Mouse (Mus musculus) neural tube, embryonic 15.5 days (tissue): ENCODE measurements around the gene Usp11. TPM values are rescaled to one million over a fixed set of nuclear protein-coding genes. Genes with fewer than 3 reads are reported as not detected.
"Not testable (repeated sequence)": the region's sequence is repeated elsewhere in the genome, so short reads cannot be mapped to it uniquely, and the experiment has no call there.

ENCODE experiments used
- ATAC-seq: fragments of 200-750 bp; cut with Nextera tagmentation; 2 replicates; pipeline ENCODE4 v1.8.0; 2017; ENCODE audit warnings: mild to moderate bottlenecking, moderate TSS enrichment, moderate library complexity; ENCODE audit not compliant: low FRiP score
- H3K27ac ChIP-seq: fragments of 300-500 bp; sonication (generic); replicated peaks from 2 replicates; pipeline ENCODE4 v1.5.1; 2015; ENCODE audit warnings: mild to moderate bottlenecking, inconsistent platforms
- H3K27me3 ChIP-seq: fragments of 300-500 bp; sonication (generic); replicated peaks from 2 replicates; pipeline ENCODE4 v1.6.1; 2015; ENCODE audit warnings: inconsistent platforms
- H3K36me3 ChIP-seq: fragments of 300-500 bp; sonication (generic); 2 replicates; pipeline ENCODE4 v1.6.1; 2015; ENCODE audit warnings: inconsistent platforms
- H3K4me1 ChIP-seq: fragments of 300-500 bp; sonication (generic); 2 replicates; pipeline ENCODE4 v1.6.1; 2015; ENCODE audit warnings: inconsistent platforms
- H3K4me2 ChIP-seq: fragments of 300-500 bp; sonication (generic); 2 replicates; pipeline ENCODE4 v1.6.1; 2015; ENCODE audit warnings: inconsistent platforms, mild to moderate bottlenecking, moderate library complexity
- H3K4me3 ChIP-seq: fragments of 300-500 bp; sonication (generic); replicated peaks from 2 replicates; pipeline ENCODE4 v1.5.1; 2015; ENCODE audit warnings: mild to moderate bottlenecking, inconsistent platforms
- H3K9ac ChIP-seq: fragments of 300-500 bp; sonication (generic); replicated peaks from 2 replicates; pipeline ENCODE4 v1.6.1; 2015; ENCODE audit warnings: mild to moderate bottlenecking, inconsistent platforms
- H3K9me3 ChIP-seq: fragments of 300-500 bp; sonication (generic); replicated peaks from 2 replicates; pipeline ENCODE4 v1.6.1; 2016; ENCODE audit warnings: inconsistent platforms
- WGBS: fragments of 180-500 bp; shearing (Covaris S2); methylation state at CpG from one replicate; pipeline ENCODE4 v1.1.7; 2015; ENCODE audit warnings: mixed read lengths; 5-methylcytosine and 5-hydroxymethylcytosine counted together
- polyA plus RNA-seq: library from polyadenylated mRNA; unstranded; fragments of >200 nt; fragmentation: Nextera tagmentation; extraction: Ambion mirVana; gene quantifications from 2 replicates; pipeline ENCODE4 v1.2.1, GENCODE M21; 2015

Gene Usp11
- polyA plus RNA-seq, 1 experiment from 2014 or later: 84.9 TPM

DNA sequence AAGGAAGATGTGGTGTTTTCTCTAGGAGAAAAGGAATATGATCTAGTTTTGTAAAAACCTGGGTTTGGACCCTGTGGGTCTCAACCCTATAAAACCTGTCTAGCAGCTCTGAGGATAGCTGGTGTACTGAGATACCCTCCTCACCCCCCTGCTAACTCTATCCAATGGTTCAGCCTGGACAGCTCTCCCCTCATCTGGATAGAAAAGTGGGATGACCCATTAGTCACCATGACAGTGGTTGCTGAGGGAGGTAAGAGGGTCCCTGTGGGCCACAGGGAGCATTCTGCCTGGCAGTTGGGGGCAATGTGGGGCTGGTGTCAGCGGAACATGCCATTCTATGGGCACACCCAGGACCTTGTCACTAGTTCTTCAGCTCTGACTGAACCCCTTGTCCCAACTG lies 11.1 kb upstream of the Usp11 start:
- H3K9me3 ChIP-seq: no peaks in the 10 kb centered on the region
- no peaks in the 10 kb centered on the region for H3K27me3 ChIP-seq
- H3K9ac ChIP-seq: no peak overlapping the region
- ATAC-seq: no peak
- H3K4me2 ChIP-seq: no peak overlapping the region
- WGBS: 88% methylated on average over 1 of the region's 1 CpGs
- no peak overlapping the region for H3K4me3 ChIP-seq
- H3K27ac ChIP-seq: no peak overlapping the region
- peaks cover 33% of the 10 kb centered on the region for H3K36me3 ChIP-seq
- peaks cover 13% of the 10 kb centered on the region for H3K4me1 ChIP-seq

DNA sequence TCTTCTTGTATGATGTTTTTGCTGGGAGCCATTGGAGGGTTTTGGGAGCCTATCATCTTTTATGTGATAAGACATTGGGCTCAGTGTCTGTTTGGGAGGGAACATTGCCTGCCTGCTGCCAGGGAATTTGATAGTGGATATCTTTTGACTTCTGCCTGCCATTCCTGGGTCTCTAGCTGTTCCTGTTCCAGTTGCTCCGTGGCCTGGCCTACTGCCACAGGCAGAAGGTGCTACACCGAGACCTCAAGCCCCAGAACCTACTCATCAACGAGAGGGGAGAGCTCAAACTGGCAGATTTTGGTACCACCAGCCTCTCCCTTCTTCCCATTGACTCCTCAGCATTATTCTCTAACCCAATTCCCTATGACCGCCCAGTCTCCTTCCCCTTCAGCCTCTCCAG lies 7.9 kb upstream of the Usp11 start:
- H3K4me2 ChIP-seq: no peak overlapping the region
- no peaks in the 10 kb centered on the region for H3K27me3 ChIP-seq
- H3K9ac ChIP-seq: no peak overlapping the region
- no peaks in the 10 kb centered on the region for H3K4me1 ChIP-seq
- H3K36me3 ChIP-seq: peaks cover 47% of the 10 kb centered on the region
- no peak for ATAC-seq
- H3K4me3 ChIP-seq: no peak overlapping the region
- WGBS: 93% methylated on average over 4 of the region's 4 CpGs
- no peak overlapping the region for H3K27ac ChIP-seq
- H3K9me3 ChIP-seq: no peaks in the 10 kb centered on the region

- 0 out of 2 replicates have a peak, but pooled peaks cover under 1% of the 10 kb centered on the region for H3K36me3 ChIP-seq
- H3K9ac ChIP-seq: peak overlapping the region; percentile 70
- ATAC-seq: peak; percentile 86
- peak overlapping the region; percentile 91 for H3K27ac ChIP-seq
- WGBS: 22% methylated on average over 32 of the region's 32 CpGs
- peak overlapping the region; percentile 60 for H3K4me3 ChIP-seq
- H3K9me3 ChIP-seq: no peaks in the 10 kb centered on the region
- H3K4me2 ChIP-seq: peak overlapping the region; percentile 51
- no peaks in the 10 kb centered on the region for H3K4me1 ChIP-seq
- no peaks in the 10 kb centered on the region for H3K27me3 ChIP-seq
Measured at GRCm38 (mm10) chrX:20704295-20705082, 783 bp downstream of the Usp11 start.

DNA sequence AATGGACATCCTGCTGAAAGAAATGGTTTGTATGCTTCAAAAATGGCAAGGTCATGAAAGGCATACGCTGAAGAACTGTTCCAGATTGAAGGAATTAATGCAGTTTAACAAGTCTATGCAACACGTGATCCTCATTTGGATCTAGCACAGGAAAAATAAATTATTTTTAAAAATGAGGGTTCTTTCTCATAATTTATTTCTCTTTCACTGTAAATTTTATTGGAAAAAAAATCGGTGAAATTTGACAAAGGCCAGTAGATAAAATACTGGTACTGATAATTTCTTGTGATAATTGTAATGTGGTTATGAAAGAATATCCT lies 1.3 kb downstream of the Usp11 start:
- no peaks in the 10 kb centered on the region for H3K27me3 ChIP-seq
- H3K4me3 ChIP-seq: peak overlapping the region; percentile 60
- WGBS: 29% methylated on average over 3 of the region's 3 CpGs
- H3K4me2 ChIP-seq: peak overlapping the region; percentile 51
- ATAC-seq: no peak
- no peaks in the 10 kb centered on the region for H3K36me3 ChIP-seq
- H3K9ac ChIP-seq: no peak overlapping the region
- H3K27ac ChIP-seq: no peak overlapping the region
- H3K4me1 ChIP-seq: no peaks in the 10 kb centered on the region
- H3K9me3 ChIP-seq: no peaks in the 10 kb centered on the region

DNA sequence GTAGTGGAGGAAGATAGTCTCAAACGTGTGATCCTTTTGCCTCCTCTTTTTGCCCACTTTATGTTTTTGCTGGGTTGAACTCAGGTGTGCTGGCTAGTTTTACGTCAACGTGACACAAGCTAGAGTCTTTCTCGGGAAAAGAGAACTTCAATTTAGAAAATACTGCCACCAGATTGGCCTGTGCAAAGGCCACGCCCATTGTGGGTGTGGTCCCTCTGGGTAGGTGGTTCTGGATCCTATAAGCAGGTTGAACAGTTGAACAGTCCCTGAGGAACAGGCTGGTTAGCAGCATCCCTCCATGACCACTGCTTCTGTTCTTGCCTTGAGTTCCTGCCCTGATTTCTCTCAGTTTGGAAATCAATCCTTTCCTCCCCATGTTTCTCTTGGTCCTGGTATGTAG lies 25.0 kb downstream of the Usp11 start:
- no peaks in the 10 kb centered on the region for H3K27me3 ChIP-seq
- H3K4me3 ChIP-seq: no peak overlapping the region
- no peaks in the 10 kb centered on the region for H3K4me1 ChIP-seq
- H3K27ac ChIP-seq: no peak overlapping the region
- no peaks in the 10 kb centered on the region for H3K9me3 ChIP-seq
- no peak overlapping the region for H3K4me2 ChIP-seq
- WGBS: 72% methylated on average over 5 of the region's 5 CpGs
- ATAC-seq: no peak
- no peak overlapping the region for H3K9ac ChIP-seq
- H3K36me3 ChIP-seq: no peaks in the 10 kb centered on the region

GRCm38 (mm10) chrX:20730048-20730447 lies 26.3 kb downstream of the Usp11 start:
- H3K4me1 ChIP-seq, H3K4me2 ChIP-seq, H3K27ac ChIP-seq, H3K9ac ChIP-seq, H3K4me3 ChIP-seq, H3K27me3 ChIP-seq, ATAC-seq, H3K9me3 ChIP-seq, H3K36me3 ChIP-seq: not testable (repeated sequence)
- 49% methylated on average over 10 of the region's 10 CpGs for WGBS

DNA sequence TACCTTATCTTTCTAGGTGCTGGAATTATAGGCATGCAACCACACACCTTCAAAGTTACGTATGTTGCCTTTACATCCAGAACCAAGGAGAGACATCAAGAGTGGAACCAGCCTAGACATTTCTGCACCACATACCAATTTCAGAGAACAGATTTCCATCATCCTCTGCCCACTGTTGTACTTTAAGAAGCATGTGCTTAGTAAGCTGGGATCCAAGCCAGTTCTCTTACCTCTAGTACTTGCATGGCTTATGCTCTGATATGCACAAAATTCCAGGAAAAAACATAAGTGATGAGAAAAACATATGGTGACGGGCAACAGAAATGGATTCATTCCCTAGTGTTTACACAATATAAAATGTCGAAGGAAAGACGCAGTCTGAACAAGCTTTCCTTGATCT lies 32.8 kb downstream of the Usp11 start:
- Histone ChIP-seq H3K9me3 (no peaks in the 10 kb centered on the region), H3K36me3 (no peaks in the 10 kb centered on the region), H3K4me2 (no peak overlapping the region), H3K4me3 (no peak overlapping the region), H3K27me3 (no peaks in the 10 kb centered on the region), H3K4me1 (no peaks in the 10 kb centered on the region), H3K27ac (no peak overlapping the region), H3K9ac (no peak overlapping the region)
- no peak for ATAC-seq
- WGBS: 94% methylated on average over 4 of the region's 4 CpGs

DNA sequence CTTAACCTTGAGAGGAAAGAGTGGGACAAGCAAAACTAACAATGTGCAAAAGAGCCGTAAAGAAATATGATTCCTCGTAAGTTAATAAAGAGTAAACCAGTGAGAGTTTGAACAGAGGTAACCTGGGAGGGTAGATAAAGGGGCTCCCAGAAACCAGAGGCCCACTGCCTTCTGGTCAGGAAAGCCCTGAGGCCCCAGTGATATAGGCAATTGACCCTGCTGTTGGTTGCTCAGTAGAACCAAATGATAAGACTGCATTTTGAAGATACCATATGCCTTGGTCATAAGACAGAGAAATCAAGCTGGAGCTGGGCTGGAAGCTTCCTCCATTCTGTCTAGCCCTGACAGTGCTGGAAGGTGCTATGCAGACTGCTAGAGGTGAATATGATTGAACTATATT lies 45.1 kb downstream of the Usp11 start:
- H3K4me2 ChIP-seq: no peak overlapping the region
- no peaks in the 10 kb centered on the region for H3K36me3 ChIP-seq
- no peak overlapping the region for H3K27ac ChIP-seq
- H3K9ac ChIP-seq: no peak overlapping the region
- H3K4me3 ChIP-seq: no peak overlapping the region
- no peaks in the 10 kb centered on the region for H3K9me3 ChIP-seq
- 94% methylated on average over 2 of the region's 2 CpGs for WGBS
- H3K27me3 ChIP-seq: no peaks in the 10 kb centered on the region
- H3K4me1 ChIP-seq: no peaks in the 10 kb centered on the region
- ATAC-seq: no peak

GRCm38 (mm10) chrX:20761201-20761600 lies 57.5 kb downstream of the Usp11 start:
- Histone ChIP-seq H3K27ac (no peak overlapping the region), H3K9ac (no peak overlapping the region), H3K27me3 (no peaks in the 10 kb centered on the region), H3K4me2 (no peak overlapping the region), H3K4me3 (no peak overlapping the region), H3K36me3 (no peaks in the 10 kb centered on the region), H3K4me1 (no peaks in the 10 kb centered on the region), H3K9me3 (no peaks in the 10 kb centered on the region)
- no peak for ATAC-seq
- WGBS: 85% methylated on average over 4 of the region's 4 CpGs

Other genes starting within 250 kb of the Usp11 start
- 0.58 and 0.83 TPM in 2 replicates for gene Rgn, start 154.1 kb upstream of the Usp11 start, polyA plus RNA-seq
- gene Rbm10, start 86.4 kb upstream of the Usp11 start, polyA plus RNA-seq: 47.2 and 52.2 TPM in 2 replicates
- gene Ndufb11, start 86.3 kb upstream of the Usp11 start, polyA plus RNA-seq: 244 and 252 TPM in 2 replicates
- 314 and 341 TPM in 2 replicates for gene Uba1, start 45.6 kb upstream of the Usp11 start, polyA plus RNA-seq
- gene Cdk16, start 16.0 kb upstream of the Usp11 start, polyA plus RNA-seq: 154 and 167 TPM in 2 replicates
- gene Araf, start 93.9 kb downstream of the Usp11 start, polyA plus RNA-seq: 352 and 406 TPM in 2 replicates
- 5.8 and 8.2 TPM in 2 replicates for gene Timp1, start 166.3 kb downstream of the Usp11 start, polyA plus RNA-seq
- gene Syn1, start 217.1 kb downstream of the Usp11 start, polyA plus RNA-seq: 85.6 and 96.9 TPM in 2 replicates
- gene Cfp, start 227.6 kb downstream of the Usp11 start, polyA plus RNA-seq: 5.5 and 5.6 TPM in 2 replicates
- 16.5 and 16.6 TPM in 2 replicates for gene Elk1, start 246.7 kb downstream of the Usp11 start, polyA plus RNA-seq